Mouse (Mus musculus): Measurements from ENCODE around the gene Ubash3a.

Gene Ubash3a

DNA sequence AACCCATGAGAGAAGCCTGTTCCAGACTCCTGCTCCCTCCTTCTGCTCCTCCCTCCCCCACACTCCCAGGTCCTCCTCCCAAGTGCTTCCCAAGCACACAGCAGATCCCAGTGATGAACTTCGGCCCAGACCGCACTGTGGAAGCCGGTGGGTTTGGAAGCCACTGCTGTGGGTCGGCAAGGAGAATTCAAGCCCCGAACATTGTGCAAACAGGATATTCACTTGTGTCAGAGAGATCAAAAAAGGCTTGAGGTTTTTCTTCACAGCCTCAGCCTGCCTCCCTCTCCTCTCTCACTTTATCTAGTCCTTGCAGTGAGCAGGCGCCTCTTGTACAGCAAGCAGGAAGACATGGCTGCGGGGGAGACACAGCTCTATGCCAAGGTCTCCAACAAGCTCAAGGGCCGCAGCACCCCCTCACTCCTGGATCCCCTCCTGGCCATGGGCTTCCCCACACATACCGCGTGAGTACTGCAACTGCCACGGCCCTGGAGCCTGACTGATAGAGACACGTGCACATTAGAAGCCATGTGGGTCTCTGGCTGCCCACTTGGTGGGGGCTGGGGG, at the start of gene Ubash3a:
TSS of gene Ubash3a (plus strand) at position 103 of the 564 bp plus-strand sequence.
- DNase-seq, result no peak

DNA sequence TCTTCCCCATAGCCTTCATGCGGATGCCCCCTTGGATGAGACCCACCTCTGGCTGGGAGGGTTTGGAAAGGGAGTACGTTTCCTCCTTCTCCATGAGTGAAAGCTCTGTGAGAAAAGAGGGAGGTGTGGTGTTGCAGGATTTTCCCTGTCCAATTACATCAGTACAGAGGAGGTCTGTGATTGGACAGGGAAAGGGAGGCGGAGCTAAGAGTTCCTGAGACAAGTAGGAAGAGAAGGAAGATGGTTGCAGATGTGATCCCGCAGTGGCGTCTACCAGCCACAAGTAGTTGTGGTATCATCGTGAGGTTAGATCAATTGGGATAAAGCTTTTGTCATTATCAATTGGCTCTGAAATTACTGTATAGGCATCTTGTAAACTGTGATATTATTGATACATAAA, 49.8 kb upstream of the Ubash3a start:
- DNase-seq, result no peak

- peak; percentile 17 for DNase-seq
These were observed 47.4 kb upstream of the Ubash3a start for GRCm38 (mm10) chr17:31160291-31160690.

DNA sequence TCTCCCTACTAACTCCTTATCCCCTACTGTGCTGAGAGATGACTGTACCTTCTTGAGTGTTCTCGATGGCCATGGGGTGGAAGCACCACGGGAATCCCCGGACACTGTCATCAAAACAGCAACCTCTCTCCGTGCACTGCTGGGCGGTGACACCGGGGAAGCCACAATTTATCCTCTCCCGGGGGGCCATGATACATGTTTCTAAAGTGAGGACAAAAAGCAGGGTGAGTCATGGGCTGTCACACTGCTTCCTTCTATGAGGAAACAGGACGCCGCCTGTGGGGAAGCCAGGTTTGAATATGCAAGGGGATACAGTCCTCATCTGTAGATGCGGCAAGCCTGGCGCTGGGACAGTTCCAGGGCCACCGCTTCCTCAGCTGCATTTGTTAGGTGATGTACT, 45.1 kb upstream of the Ubash3a start:
- no peak for DNase-seq

DNA sequence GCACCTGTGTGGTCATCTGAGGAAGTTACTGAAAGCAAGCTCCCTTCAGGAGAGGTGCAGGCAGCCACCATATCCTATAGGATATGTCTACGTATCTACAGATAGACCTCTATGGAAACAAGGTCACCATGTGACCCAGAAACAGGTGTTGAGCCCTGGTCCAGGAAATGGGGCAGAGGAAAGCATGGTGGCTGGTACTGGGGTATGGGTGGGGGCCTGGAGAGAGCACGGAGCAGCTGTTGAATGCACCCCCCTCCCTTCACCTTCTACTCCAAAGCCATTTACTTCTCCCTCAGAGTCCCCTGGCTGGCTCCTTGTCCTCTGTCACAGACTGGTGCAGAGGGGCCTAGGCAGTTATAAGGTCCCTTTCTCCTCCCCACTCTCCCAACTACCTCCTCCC, 43.9 kb upstream of the Ubash3a start:
- no peak for DNase-seq

- DNase-seq, result no peak
These were observed 42.5 kb upstream of the Ubash3a start, which contains the start of gene Tff1 for GRCm38 (mm10) chr17:31165127-31165526. Gene Tff1 (minus strand): TSS chr17:31165277.

DNA sequence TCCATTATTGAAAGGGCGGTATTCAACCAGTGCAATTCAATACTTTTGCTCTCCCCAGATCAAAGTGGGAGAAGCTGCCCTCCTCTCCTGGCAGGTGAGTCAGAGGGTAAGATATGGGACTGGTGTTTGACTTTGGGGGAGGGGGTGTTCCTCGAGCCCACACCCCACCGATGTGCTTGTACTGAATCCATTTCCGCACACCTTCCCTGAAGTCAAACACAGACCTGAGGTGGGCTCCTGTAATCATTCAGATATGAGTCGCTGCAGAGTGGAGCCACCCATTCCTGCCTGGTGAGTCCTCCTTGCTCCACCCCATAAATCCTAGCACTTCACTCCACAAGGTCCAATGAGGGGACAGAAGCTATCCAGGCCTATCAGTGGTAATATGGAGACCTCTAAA, 37.9 kb upstream of the Ubash3a start:
- DNase-seq, result no peak

DNA sequence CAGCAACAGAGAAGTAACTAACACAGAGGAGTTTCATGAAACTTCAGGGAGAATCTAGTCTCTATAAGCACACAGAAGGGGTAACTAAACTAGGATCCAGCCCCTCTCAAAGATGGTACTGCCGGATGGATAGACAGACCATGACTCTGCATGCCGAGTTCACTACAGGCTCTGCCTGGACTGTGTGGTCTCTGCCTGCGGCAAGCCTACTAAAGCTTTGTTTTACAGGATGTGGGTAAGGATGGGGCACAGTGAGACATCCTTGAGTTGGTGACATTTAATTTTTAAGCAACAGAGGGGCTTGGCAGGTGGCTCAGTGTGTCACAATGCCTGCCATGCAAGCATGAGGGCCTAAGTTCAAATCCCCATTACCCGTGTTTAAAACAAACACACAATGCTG, 31.4 kb upstream of the Ubash3a start:
- no peak for DNase-seq

- DNase-seq, result no peak
These were observed 26.2 kb upstream of the Ubash3a start for GRCm38 (mm10) chr17:31181490-31181889.

- no peak for DNase-seq
These were observed 24.3 kb upstream of the Ubash3a start for GRCm38 (mm10) chr17:31183180-31183974.

- DNase-seq, result no peak
These were observed 23.2 kb upstream of the Ubash3a start for GRCm38 (mm10) chr17:31184269-31184990.

DNA sequence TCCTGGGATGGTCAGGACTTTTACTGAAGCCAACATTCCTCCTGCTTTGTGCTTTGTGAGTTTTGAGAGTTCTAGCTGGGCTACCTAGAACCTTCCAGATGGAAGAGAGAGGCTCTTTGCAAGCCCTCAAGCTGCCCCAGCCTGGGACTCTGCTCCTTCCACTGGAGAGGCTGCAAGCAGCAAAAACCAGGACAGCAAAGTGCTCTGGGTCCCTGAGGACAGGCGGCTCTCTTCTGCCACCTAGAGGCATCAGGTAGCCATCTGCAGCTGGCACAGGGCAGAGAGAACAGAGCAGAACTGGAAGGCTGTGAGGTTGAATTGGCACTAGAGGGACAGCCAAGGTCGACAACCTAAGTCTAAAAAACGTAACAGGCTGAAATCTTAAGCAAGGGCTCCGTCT, 20.3 kb upstream of the Ubash3a start:
- DNase-seq, result peak; percentile 77

GRCm38 (mm10) chr17:31191825-31192224, 15.8 kb upstream of the Ubash3a start:
- DNase-seq, result no peak

DNA sequence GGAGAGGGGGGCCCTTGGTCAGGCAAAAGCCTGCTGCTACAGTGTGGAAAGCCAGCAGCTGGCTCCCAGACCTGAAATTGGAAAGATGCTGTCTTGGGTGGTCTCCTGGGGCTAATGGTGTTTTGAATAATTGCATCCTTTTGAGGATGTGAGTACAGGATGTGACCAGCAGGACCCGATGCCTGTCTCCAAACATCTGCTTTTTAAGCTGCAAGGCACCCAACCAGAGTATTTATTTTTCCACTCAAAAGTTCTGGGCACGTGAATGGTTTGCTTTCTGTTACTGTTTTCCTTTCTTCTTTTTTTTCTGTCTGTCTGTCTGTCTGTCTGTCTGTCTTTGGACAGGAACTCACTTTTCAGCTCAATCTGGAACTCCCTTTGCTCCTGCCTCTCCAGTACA, 15.0 kb upstream of the Ubash3a start:
- DNase-seq, result no peak

GRCm38 (mm10) chr17:31193360-31193759, 14.3 kb upstream of the Ubash3a start:
- DNase-seq, result no peak

DNA sequence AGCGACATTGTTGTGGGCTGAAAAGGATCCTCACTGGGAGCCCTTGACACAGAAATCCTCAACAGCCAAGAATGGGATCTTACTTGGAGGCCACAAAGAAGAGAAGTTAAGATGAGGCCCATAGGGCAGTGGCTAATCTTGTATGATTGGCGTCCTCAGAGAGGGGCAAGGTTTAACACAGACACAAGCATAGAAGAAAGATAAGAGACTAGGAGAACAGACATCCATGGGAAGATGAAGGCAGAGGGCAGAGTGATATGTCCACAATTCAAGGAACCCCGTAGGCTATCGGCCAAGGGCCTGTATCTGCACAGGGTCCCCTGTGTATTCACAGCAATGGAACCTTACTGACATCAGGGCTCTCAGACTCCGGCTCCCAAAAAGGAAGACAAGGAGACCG, 12.5 kb upstream of the Ubash3a start:
- DNase-seq, result no peak

GRCm38 (mm10) chr17:31196283-31196682, 11.4 kb upstream of the Ubash3a start:
- DNase-seq, result no peak

DNA sequence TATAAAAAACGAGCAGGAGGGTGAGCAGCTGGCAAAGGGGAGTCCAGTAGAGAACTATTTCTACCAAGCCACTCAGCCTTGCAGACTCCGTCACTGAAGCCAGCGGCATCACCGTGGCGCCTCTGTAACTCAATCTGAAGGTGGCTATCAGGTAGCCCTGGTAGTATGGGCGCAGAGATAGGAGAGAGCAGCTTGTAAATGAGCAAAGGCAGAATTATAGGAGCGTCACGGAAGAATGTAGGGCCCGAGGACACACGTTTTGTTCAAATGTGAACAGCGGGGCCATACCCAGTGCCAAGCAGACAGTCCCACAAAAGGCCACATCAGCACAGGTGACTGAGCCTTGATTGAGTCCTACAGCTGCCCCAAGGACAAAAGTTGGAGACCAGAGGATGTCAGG, 8.8 kb upstream of the Ubash3a start, which contains the start of gene Tmprss3:
TSS of gene Tmprss3 (minus strand) at position 101 of the 400 bp plus-strand sequence.
- DNase-seq, result no peak

DNA sequence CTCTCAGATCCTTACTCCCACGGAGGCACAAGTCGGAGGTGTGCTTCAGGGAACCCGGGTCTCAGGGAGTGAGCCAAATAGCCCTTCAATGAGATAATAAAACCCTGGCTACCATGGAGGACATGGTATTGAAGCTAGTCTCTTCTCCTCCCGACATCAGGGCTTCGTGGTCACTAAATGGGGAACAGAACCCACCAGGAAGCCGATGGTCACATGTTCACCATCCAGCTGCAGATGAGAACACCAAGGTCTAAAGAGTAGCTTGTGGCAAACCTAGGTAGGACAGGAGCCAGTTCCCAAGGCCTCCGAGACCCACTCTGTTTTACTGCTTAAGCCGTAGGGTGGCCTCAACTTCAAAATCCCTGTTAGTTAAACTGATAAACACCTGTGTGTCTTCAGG, 981 bp downstream of the Ubash3a start:
- no peak for DNase-seq

DNA sequence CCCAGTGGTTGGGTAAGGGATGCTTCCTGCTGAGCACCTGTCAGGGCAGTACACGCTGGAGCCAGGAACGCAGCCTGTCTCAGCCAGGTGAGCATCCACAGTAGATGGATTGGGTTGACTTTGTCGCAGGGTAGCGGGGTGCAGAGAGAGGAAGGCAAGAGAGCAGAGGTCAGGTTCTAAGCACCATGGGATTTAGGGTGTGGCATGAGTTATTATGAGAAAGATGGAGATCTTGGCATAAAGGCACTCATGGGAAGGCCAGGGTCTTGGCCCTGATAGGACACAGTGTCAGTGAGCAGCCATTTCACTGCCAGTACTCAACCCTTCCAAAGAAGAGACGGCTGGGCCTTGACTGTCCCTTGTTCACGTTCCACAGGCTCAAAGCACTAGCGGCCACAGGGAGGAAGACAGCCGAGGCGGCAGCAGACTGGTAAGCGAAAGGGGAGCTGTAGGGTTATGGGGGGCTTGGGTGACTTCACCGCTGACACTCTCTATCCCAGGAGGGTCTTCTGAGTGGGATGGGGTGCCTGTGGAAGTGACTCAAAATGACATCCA, 1.8 kb downstream of the Ubash3a start:
- no peak for DNase-seq

DNA sequence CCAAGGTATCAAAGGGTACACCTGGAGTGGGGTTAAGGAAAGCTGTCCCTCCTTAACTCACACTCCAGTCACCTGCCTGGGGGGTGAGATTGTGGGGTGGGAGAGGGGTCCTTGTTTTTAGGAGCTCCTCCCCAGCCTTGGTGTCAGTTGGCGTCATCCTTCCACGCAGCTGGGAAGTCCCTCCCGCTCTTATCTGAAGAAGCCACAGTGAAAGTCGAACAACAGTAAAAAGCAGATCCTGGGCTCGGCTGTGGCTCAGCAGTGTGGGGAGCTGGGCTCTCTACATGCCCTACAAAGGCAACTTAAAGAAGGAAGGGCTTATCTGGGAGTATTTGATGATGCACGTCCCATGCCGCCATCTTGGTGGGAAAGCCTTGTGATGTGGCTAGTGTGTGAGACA, 2.6 kb downstream of the Ubash3a start:
- DNase-seq, result no peak

GRCm38 (mm10) chr17:31211881-31212280, 4.2 kb downstream of the Ubash3a start:
- no peak for DNase-seq

All from kidney, adult 18-20 months (tissue).